Mouse (Mus musculus) hematopoietic multipotent progenitor cell, adult 10-12 weeks (in vitro differentiated cells): Measurements from ENCODE around the gene Olfr1186. TPM values are rescaled to one million over a fixed set of nuclear protein-coding genes. Genes with fewer than 3 reads are reported as not detected.

Experiments used
- polyA plus RNA-seq: library from polyadenylated mRNA; stranded (reverse); fragments of >175 nt; gene quantifications from 2 replicates; pipeline ENCODE4 v1.2.3, GENCODE M21; 2012; ENCODE audit warnings: low replicate concordance

Olfr1186 gene
- not detected in 2 replicates for polyA plus RNA-seq

DNA sequence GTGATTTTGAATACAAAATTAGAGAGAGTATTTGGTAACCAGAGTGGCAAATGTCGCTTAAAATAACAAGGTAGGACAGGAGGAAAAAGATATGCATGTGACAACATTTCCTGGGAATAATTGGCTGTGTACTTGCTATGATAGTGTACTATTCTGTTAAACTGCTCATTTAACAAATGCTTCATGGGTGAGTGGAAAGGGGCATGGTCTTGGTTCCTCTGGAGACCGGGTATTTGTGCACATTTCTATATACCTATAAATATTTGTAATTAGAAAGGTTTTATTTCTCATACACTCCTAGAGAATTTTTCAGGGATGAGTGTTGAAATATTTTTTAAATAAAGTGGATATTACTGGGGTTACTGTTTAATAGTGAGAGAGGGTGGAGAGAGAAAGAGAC lies at the start of gene Olfr1186:
Gene Olfr1186 (plus strand): TSS at position 301 of the 400 bp plus-strand sequence.

GRCm38 (mm10) chr2:88483298-88483697 lies 35.1 kb upstream of the Olfr1186 start, which contains the start of gene Olfr1184:
Gene Olfr1184, plus strand, starts transcription at chr2:88483598.

DNA sequence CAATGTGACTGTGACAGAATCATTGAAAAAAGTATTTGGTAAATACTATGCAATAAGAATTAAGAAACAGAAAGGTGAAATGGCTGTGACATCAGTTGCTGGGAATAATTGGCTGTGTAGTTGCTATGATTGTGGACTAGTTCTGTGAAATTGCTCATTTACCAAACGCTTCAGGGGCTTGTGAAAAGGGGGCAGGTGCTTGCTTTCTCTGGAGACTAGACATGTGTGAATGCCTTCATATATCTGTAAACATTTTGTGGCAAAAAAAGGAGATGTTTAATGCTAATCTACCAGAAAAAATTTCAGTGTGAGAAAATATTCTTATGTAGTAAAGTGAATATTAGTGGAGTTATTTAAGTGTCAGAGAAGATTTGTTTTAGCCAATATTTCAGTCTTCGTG lies 25.3 kb upstream of the Olfr1186 start, which contains the start of gene Olfr1185-ps1:
Gene Olfr1185-ps1 (plus strand): TSS at position 301 of the 400 bp plus-strand sequence.

GRCm38 (mm10) chr2:88556635-88557034 lies 38.3 kb downstream of the Olfr1186 start, which contains the start of gene Olfr1188:
Gene Olfr1188, plus strand, starts transcription at chr2:88556935.

Other genes starting within 250 kb of the Olfr1186 start
- gene Olfr1173, start 238.7 kb upstream of the Olfr1186 start, polyA plus RNA-seq = not detected in 2 replicates
- gene Olfr1174-ps, start 203.4 kb upstream of the Olfr1186 start, polyA plus RNA-seq = not detected in 2 replicates
- not detected in 2 replicates for gene Olfr1175-ps, start 191.3 kb upstream of the Olfr1186 start, polyA plus RNA-seq
- not detected in 2 replicates for gene Olfr1176, start 181.8 kb upstream of the Olfr1186 start, polyA plus RNA-seq
- gene Olfr1177-ps, start 172.1 kb upstream of the Olfr1186 start, polyA plus RNA-seq = not detected in 2 replicates
- not detected in 2 replicates for gene Olfr1178, start 131.5 kb upstream of the Olfr1186 start, polyA plus RNA-seq
- not detected in 2 replicates for gene Olfr1179, start 112.1 kb upstream of the Olfr1186 start, polyA plus RNA-seq
- not detected in 2 replicates for gene Olfr1180, start 99.4 kb upstream of the Olfr1186 start, polyA plus RNA-seq
- gene Olfr1181, start 92.4 kb upstream of the Olfr1186 start, polyA plus RNA-seq = not detected in 2 replicates
- gene Gm13757, start 69.4 kb upstream of the Olfr1186 start, polyA plus RNA-seq = not detected in 2 replicates
- not detected in 2 replicates for gene Olfr1183, start 63.7 kb upstream of the Olfr1186 start, polyA plus RNA-seq
- gene Olfr1184, start 35.0 kb upstream of the Olfr1186 start, polyA plus RNA-seq = not detected in 2 replicates
- gene Olfr1185-ps1, start 25.2 kb upstream of the Olfr1186 start, polyA plus RNA-seq = not detected in 2 replicates
- not detected in 2 replicates for gene Olfr1188, start 38.4 kb downstream of the Olfr1186 start, polyA plus RNA-seq
- not detected in 2 replicates for gene Olfr1189, start 67.9 kb downstream of the Olfr1186 start, polyA plus RNA-seq
- not detected in 2 replicates for gene Olfr1191-ps1, start 122.0 kb downstream of the Olfr1186 start, polyA plus RNA-seq
- gene Olfr1192-ps1, start 130.0 kb downstream of the Olfr1186 start, polyA plus RNA-seq = not detected in 2 replicates
- gene Olfr1193, start 157.1 kb downstream of the Olfr1186 start, polyA plus RNA-seq = not detected in 2 replicates
- gene Olfr1195, start 170.6 kb downstream of the Olfr1186 start, polyA plus RNA-seq = not detected in 2 replicates
- not detected in 2 replicates for gene Olfr1196, start 186.0 kb downstream of the Olfr1186 start, polyA plus RNA-seq
- not detected in 2 replicates for gene Olfr1197, start 213.8 kb downstream of the Olfr1186 start, polyA plus RNA-seq
- not detected in 2 replicates for gene Olfr1198, start 232.8 kb downstream of the Olfr1186 start, polyA plus RNA-seq
- not detected in 2 replicates for gene Olfr1199, start 241.9 kb downstream of the Olfr1186 start, polyA plus RNA-seq